Mouse (Mus musculus): Measurements from ENCODE around the gene Dnal1.
A peak's percentile ranks its signal among the peaks of the same experiment; 100 is the strongest.

Gene Dnal1

DNA sequence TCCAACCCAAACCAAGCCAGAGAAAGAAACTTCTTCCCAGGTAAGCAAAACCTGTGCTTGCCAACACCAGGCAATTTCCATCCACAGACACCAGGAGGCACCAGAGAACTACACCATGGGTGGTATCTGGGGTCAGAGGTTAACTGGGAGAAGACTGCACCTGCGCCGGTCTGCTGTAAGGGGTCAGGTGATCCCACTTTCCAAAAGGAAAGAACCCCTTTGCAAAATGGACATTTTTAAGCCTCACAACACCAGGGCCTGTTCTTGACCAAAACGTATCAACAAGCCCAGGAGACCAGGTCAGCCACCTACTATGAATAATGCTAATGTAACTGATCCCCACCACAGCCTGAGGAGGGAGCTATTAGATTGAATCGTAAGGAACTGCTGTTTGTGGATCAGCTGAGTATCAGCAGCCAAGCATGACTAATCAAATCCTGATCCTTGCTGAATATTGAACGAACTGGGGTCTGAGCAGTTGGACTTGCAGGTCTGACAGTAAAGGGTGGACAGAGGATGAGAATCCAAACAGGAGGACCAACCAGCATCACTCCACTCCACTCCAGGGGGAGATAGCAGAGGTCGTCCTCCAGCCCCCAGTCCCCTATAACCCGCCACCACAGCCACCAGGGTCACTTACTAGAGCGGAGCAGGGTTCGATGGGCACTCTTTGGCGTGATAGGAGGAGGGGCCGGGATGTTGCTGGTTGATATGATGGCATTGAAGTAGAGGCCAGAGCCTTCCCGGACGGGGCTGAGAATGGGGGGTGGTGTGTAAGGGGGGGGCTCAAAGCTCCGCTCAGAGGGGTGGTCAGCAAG is 47.7 kb downstream of the Dnal1 start:
- peak; percentile 88 for DNase-seq (ENCODE audit: low read depth, low spot score)

DNA sequence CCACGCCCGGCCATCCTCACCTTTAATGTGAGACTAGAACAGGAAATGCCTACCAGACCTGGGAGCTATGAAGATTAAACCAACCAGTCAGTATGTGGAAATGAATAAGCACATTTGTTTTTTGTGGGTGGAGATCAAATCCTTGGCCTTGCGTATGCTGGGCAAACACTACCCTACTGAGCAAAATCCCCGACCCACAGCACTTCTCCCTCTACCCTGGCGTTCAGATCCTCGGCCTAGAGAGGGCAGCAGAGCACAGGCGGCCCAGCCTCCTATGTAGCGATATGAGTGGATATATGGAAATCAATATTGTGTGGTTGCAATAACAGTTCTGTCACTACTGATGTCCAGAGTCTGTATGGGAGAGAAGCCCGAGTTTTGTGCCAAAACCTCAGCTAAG is 49.0 kb downstream of the Dnal1 start:
- DNase-seq (ENCODE audit: low read depth, low spot score), result peak; percentile 71

DNA sequence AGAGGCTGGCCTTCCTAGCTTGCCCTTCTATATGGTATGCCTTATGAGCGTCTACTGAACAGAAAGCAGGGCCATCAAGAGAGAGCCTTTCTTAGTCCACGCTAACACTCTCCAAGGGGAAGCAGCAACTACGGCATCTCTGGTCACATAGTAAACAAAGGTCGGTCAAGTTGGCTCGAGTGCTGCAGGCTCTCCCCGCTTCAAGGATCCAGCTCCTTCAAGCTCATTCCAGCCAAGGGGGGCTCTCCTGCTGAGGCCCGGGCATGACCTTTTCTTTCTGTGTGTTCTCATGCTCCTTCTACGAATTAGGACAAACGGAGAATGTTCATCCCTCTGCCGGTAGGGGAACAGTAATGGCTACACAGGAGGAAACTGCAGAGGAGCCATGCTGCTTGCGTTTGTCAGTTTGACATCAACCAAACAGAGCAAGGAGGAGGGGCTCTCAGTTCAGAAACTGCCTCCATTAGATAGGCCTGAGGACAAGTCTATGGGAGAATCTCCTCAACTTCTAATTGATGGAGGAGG is 49.5 kb downstream of the Dnal1 start:
- peak; percentile 80 for DNase-seq (ENCODE audit: low read depth, low spot score)

DNA sequence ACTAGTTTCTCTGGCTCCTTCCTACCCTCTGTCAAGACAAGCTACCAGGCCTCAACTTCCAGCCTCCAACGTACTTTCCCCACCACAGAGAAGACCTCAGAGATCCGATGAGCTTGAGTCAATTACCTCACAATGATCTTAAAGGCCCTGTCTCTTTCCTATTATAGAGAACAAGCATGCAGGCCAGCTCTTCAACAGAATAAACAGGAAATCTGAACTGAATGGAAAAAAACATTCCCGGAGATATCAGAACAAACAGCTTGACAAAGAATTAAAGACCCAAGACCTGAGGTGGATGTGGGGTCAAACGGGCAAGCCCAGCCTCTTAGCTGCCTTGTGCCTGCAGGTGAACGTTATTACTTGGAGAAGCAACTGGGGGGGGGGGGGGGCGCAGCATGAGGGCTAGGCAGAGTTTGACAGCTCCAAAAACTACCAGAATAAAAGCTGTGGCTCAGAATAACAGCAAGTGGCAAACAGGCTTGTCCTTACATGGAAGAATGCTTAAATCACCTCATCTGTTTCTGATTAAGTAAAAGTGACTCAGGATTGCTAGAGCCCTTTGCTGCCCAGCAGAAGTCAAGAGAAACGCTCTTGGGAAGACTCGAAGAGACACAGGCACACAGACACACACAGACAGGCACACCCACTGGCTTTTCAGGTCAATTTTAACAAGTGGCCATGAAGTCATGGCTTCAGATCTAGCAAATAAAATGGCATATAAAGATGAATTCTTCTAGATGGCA is 51.6 kb downstream of the Dnal1 start:
- DNase-seq (ENCODE audit: low read depth, low spot score), result no peak

DNA sequence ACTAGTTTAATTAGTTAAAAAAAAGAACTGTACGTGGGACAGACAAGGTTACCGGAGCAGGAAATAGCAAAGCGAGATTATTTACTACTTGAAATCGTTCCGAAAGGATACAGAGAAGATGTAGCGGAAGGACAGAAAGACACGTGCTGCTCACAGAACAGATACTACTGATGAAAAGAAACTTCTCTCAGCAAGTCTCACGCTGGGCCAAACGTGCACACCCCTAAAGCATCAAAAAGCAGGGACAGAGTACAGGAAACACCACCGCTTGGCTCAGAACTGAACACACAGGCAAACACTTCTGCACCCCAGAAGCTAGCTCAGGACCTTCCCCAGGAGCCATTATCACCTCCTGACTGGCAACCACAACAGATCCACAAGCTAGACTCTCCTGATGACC is 56.4 kb downstream of the Dnal1 start:
- no peak for DNase-seq (ENCODE audit: low read depth, low spot score)

DNA sequence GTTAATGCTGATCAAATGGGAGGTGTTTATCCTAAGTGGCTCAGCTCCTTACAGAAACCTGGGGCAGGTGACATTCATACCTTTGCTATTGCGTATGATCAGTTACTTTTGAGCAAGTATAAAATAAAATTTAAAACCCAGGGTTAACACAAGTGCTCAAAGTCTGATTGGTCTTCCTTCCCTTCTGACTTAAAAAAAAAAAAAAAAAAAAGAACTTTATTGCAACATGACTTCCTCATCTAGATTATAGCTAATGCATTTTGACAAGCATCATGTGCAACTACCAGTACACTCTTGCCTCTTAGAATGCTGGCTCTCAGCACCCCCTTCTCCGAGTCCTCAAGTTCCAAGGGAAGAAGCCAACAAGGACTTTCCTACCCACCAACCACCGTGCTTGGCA is 58.0 kb downstream of the Dnal1 start:
- DNase-seq (ENCODE audit: low read depth, low spot score), result no peak

DNA sequence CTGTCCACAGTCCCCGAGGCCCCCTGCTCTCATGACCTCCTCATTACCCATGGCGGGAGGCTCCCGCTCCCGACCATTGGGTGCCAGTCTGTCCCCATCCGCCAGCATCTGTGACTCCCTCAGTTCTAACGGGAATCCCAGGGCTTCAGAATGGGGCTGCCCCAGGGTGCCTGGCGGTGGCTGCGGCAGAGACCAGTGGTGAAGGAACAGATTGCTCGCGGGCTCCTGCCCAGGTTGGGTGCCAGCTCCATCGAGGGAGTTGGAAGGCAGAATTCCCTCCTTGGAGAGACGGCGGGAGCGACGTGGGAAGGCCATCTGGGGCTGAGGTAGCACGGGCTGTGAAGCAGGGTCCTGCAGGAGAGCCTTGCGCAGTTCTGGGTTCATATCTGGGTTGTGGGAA is 58.7 kb downstream of the Dnal1 start:
- no peak for DNase-seq (ENCODE audit: low read depth, low spot score)

DNA sequence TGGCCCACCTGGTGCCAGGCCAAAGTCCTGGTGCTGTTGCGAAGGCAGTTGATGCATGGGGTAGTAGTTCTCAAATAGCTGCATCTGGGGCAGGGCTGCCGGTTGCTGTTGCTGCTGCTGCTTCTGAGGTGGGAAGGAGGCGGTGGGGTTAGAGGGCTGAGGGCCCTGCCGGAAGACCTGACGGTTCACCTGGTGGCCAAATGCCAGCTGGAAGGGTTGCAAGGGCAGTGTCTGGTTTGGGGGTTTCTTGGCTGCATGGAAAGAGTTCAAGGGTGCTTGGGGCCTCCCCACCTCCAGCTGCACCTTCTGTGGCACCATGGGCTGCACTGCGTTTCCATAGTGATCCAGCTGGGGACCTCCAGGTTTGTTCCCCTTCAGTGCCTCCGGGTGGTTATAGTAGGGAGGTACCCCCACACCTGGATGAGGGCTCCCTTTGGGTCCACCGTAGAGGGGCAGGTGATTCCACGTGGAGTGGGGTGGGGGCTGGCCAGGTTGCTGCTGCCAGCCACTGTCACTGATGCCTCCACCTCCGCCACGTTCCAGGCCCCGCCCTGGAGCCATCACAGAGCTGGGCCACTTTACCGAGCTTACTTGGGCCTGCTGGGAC is 59.2 kb downstream of the Dnal1 start:
- no peak for DNase-seq (ENCODE audit: low read depth, low spot score)

DNA sequence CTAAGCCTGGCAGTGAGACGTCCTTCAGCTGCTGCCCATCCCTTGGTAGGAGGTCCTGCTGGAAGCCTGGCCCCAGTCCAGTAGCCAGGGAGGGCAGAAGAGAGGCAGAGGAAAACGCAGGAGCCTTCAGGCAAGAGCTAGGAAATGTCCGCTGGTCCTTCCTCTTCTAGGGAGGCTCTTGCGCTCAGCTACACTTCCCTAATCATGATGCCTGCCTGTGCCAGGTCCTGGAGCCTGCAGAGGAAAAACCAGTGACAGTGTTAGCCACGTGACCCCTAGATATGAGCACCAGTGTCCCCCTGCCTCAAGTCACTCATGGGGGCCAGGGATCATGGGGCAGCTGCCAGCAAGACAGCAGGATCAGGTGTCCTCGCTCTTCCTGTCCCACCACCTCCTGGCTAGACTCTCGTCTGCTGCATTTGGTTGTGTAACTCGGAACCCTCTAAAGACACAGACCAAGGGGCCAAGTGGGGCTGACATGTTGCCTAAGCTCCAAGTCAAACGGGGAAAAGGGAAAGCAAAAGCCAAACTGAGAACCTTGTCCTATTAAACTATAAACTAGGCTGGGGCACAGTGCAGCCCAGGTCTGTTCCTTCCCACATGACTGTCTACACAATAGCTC is 60.1 kb downstream of the Dnal1 start:
- no peak for DNase-seq (ENCODE audit: low read depth, low spot score)

DNA sequence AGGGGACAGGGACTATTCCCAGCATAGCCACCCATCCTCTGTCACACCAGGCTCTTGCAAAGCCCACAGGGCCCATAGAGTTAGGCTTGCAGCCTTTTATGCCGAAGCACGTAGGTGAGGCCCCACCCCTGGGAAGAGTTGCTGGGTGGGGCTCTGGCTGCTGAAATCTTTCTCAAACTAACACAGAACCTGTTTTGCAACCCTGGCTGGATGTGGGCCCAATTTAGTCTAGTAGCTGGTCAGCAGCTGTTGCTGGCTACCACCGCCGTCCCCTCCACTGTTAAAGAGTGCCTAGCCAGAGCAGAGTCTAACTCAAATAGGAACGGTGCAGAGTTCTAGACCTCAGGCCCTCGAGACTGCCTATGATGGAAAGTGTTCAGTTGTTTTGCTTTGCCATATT is 60.7 kb downstream of the Dnal1 start:
- DNase-seq (ENCODE audit: low read depth, low spot score), result peak; percentile 58

DNA sequence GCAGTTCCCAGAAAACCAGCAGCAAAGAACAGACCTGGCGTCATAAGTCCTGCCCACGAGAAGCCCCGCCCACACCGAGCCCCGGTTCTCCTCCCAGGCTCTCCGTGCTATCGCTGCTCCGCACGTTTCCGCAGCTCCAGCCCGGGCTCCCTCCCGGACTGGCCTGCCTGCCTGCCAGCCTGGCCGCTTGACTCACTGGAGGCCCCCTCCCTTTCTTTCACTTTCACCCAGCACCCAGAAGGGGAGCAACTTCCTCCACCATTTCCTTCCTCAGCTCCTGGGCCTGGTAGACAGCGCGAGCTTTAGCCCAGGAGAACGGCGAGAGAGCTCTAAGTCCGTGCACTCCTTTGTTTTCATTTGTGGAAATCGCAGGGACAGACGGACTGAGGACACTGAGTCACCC is 61.5 kb downstream of the Dnal1 start:
- peak; percentile 68 for DNase-seq (ENCODE audit: low read depth, low spot score)

DNA sequence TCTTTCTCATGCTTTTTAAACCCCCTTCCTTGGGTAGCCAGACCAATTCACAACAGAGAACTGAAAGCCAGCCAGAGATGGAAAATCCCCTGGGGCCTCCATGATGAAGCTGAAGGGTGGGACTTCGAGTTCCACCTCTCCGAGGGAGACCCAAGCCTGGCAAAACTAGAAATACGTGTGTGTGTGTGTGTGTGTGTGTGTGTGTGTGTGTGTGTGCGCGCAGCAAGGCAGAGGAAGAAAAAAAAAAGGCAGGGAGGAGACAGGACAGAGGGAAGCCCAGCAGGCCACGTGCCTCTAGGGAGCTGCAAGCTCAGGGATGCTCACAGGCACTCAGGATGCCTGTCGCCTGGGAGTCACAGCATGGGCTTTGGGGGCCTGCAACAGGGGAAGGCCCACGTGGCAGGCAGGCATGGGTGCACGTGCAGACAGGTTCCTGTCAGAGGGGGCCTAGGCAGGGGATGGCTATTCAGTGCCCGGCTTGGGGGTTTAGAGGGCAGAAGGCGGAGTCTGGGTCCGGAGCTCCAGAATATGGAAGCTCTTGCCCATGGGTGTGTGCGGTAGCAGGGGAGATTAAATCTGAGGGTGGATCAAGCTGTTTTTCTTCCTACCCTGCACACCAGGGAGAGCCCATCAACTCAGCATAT is 62.1 kb downstream of the Dnal1 start:
- DNase-seq (ENCODE audit: low read depth, low spot score), result no peak

DNA sequence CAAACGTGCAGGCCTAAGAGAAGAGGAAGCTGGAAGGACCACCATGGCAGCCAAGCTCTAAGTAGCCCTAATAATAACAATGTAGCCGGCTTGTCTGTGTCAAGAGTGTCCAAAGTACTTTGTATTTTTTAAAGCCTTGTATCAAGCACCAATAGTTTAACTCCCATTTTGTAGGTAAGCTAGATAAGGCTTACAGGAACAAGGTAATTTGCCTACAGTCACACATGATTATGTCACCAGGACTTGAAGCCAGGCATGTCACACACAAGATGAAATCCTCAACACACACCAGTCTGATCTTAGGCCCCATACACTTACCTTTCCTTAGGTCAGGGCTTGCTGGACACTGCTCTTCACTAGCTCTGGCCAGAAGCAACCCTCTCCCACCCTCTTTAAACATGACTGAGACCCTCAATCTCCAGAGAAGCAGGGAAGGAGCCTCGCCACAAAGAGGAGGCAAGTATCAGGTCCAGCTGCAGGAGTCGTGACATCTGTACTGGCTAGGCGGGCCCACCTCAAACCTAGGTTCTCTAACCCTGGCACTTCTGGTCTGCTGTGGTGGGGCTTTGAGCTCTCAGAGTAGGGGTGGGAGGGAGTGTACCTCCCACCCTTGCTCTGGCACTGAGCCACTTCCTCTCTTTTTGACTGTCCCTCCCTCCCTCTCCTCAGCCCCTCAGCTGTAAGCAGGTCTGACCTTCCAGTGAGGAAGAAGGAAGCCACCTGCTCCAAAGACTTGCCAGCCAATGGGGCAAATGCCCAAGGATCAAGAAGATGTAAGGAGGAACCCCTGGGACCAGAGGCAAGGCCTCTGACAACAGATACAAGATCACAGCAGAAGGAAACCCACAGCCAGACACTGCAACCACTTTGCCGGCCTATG is 63.0 kb downstream of the Dnal1 start:
- DNase-seq (ENCODE audit: low read depth, low spot score), result no peak

DNA sequence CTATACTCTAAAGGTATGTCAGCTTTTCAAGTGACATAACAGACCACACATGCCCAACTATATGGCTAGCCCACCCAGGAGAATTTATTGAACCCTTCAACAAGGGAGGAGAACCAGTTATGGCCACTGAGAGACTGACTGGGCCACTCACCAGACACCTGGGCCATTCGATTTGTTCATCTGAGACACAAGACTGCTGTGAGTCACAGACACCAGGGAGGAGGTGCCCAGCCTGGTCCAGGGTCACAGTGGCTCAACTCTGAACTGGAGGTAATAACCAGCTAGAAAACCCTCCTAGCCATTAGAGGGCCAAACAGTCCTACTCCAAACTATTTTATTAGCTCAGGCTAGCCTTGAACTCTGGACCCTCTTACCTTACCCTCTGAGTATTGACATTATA is 63.9 kb downstream of the Dnal1 start:
- DNase-seq (ENCODE audit: low read depth, low spot score), result no peak

DNA sequence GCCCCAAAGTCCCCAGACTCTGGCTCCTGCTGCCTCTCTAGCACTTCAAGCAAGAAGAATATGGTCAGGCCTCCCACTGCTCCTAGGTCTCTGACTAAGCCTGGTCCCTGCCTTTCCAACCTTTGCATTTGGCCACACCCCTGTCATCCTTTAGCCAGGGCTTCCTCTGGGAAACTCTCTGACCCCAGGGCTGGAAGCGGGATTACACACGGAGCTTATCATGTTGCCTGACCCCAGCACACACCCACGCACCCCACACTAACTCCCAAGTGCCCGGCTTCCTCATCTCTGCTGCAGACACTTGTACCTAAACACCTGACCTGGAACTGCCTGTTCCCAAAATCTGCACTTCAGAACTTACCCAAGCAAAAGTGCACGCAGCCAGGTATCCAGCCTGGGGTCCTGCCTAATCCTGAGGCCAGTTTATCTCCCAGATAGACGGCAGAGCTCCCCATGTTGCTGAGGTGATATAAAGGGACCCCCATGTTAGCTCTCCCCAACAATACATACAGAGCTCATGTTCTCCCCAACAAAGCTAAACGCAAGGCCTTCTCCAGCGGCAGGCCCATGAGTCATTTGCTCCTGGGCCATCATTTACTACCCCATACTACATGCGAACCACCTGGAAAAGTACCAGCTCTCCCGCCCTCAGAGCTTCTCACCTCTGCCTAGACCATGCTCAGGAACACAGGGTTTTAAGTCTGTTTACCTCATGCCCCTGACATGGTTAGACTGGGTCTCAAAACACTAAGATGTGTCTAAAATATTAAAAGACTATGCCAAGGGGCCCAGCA is 64.7 kb downstream of the Dnal1 start:
- DNase-seq (ENCODE audit: low read depth, low spot score), result no peak

DNA sequence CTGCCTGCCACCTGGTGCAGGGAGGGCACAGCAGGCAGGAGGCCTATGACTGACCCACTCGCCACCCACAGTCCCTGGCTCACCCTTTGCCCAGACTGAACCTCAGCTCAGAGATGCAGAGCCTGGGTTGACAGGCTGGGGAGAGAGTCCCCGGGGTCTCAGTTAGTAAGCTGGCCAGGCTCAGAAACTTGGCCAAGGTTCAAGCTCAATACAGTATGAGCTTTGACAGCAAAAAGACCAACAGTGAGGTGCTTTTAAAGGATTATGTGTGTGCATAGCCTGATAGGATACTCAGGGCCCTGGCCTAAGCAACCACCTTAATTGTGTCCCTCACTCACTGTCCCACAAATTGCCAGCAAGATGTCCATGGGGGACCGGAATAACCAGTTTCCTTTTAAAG is 65.9 kb downstream of the Dnal1 start:
- DNase-seq (ENCODE audit: low read depth, low spot score), result no peak

DNA sequence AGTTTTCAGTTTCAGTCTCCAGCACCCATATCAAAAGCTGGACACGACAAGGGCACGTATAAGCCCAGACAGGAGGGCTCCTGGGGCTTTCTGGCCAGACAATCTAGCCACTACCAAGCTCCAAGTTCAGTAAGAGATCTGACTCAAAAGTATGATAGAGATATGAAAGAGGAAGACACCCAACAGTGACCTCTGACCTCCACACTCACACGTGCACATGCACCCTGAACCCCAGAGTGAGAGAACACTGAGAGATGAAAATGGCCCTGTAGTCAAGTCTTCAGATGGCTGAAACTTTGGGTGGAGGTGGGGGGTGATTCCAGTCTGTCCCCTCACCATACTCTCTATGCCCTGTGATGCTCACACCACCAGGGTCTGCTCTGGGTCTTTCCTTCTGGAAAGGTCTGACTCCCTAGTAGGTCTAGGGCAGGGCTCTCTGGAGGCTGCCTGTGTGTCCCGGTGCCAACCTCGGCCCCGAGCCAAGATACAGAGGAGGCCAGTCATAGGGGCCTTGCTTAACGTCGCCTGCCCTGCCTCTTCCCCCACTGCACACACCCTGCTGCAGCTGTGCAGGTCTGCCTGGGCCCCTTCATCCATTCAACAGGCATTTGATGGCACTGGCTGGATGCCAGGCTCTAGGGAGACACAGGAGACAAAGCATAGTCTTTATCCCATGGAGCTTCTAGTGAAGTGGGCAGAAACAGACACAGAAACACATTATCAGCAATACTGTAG is 66.7 kb downstream of the Dnal1 start:
- no peak for DNase-seq (ENCODE audit: low read depth, low spot score)

DNA sequence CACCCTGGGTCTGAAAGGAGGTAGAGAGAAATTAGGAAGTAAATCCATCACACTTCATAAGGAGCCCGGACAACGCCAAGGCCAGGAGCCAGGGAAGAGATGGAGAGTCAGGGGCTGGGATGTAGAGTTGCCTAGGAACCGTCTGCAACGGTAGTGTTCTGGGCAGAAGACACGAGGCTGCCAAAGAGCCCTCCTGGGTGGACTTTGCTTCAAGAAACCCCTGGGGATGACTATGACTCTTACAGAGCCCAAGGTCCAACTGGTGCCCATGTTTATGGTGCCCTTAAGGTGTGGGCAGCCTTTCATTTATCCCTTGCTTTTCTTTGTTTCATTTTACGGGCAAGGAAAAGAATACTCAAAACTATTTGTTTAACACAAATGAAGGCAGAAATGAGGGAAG is 67.8 kb downstream of the Dnal1 start:
- DNase-seq (ENCODE audit: low read depth, low spot score), result no peak

DNA sequence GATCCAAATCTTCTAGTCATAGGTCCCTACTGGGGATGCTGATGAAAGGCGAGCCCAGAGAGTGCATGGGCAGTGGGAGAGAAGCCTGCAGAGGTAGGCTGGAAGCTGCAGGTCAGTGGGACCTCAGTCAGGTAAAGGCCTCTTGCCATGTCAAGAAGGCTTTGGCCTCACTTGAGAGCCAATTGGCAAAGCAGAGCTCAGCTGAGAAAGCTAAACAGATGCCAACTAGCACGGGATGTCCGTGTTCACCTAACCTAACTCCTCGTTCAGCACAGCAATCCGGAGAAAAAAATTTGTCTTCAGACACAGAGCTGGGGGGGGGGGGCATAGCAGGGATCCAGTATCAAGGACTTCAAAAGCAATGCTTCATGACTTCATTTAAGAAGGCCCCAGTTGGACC is 70.8 kb downstream of the Dnal1 start:
- no peak for DNase-seq (ENCODE audit: low read depth, low spot score)
